Mouse (Mus musculus): ENCODE measurements at regions not wholly inside any gene's neighbourhood (a gene's known extent, or its start where the extent isn't known, plus 50 kb on each side); places are given as distances from the start of the nearest gene placed in this dataset.

GRCm38 (mm10) chr7:75063816-75064215 is 245.2 kb downstream of the Sv2b start:
- ATAC-seq (ENCODE audit: insufficient read depth, low read depth): no peak

GRCm38 (mm10) chr7:75050231-75050630 is 258.8 kb downstream of the Sv2b start:
- no peak for ATAC-seq (ENCODE audit: insufficient read depth, low read depth)
- no peak for TF ChIP-seq CTCF (IDR thresholded peaks at IDR 0.05; ENCODE audit: low read depth)
- TF ChIP-seq EP300 (IDR thresholded peaks at IDR 0.05; ENCODE audit: low read depth): no peak
- H3K27ac ChIP-seq (ENCODE audit: low read depth): no peak overlapping the region

More at GRCm38 (mm10) chr7:75063816-75064215, 245.2 kb downstream of the Sv2b start:
- TF ChIP-seq CTCF (IDR thresholded peaks at IDR 0.05; ENCODE audit: low read depth) (no peak), EP300 (IDR thresholded peaks at IDR 0.05; ENCODE audit: low read depth) (no peak)
- DNase-seq (ENCODE audit: low spot score): no peak
- H3K36me3 ChIP-seq (replicated peaks; ENCODE audit: control insufficient read depth, insufficient read depth, low read length): no peaks in the 10 kb centered on the region
- WGBS: 70% methylated on average over 2 of the region's 2 CpGs
- H3K4me3 ChIP-seq (ENCODE audit: low read depth, low read length): no peak overlapping the region
- H3K27ac ChIP-seq (ENCODE audit: low read depth): no peak overlapping the region
- no peaks in the 10 kb centered on the region for H3K9me3 ChIP-seq (replicated peaks; ENCODE audit: control insufficient read depth, low read length)
- H3K4me2 ChIP-seq (ENCODE audit: low read depth, low read length): no peak overlapping the region
- H3K9ac ChIP-seq (replicated peaks; ENCODE audit: low read depth, low read length): no peak overlapping the region
- no peaks in the 10 kb centered on the region for H3K27me3 ChIP-seq (ENCODE audit: control insufficient read depth, insufficient read depth, low read length)
- H3K4me1 ChIP-seq (ENCODE audit: control insufficient read depth, insufficient read depth): no peaks in the 10 kb centered on the region

GRCm38 (mm10) chr7:75049751-75050150 is 259.3 kb downstream of the Sv2b start:
- H3K4me3 ChIP-seq (ENCODE audit: low read depth, low read length): no peak overlapping the region
- no peak overlapping the region for H3K9ac ChIP-seq (replicated peaks; ENCODE audit: low read depth, low read length)
- ATAC-seq (ENCODE audit: insufficient read depth, low read depth): no peak
- no peaks in the 10 kb centered on the region for H3K27me3 ChIP-seq (ENCODE audit: control insufficient read depth, insufficient read depth, low read length)
- H3K9me3 ChIP-seq (replicated peaks; ENCODE audit: control insufficient read depth, low read length): no peaks in the 10 kb centered on the region
- no peak for DNase-seq (ENCODE audit: low spot score)
- no peak overlapping the region for H3K4me2 ChIP-seq (ENCODE audit: low read depth, low read length)
- 41% methylated on average over 5 of the region's 5 CpGs for WGBS
- TF ChIP-seq EP300 (IDR thresholded peaks at IDR 0.05; ENCODE audit: low read depth) (no peak), CTCF (IDR thresholded peaks at IDR 0.05; ENCODE audit: low read depth) (no peak)
- H3K27ac ChIP-seq (ENCODE audit: low read depth): no peak overlapping the region
- peaks cover 2% of the 10 kb centered on the region; the same call in 1 of the 2 replicates for H3K4me1 ChIP-seq (ENCODE audit: control insufficient read depth, insufficient read depth)
- H3K36me3 ChIP-seq (replicated peaks; ENCODE audit: control insufficient read depth, insufficient read depth, low read length): no peaks in the 10 kb centered on the region

More at GRCm38 (mm10) chr7:75050231-75050630, 258.8 kb downstream of the Sv2b start:
- Histone ChIP-seq H3K27me3 (ENCODE audit: control insufficient read depth, insufficient read depth, low read length) (no peaks in the 10 kb centered on the region), H3K4me1 (ENCODE audit: control insufficient read depth, insufficient read depth) (peaks cover 2% of the 10 kb centered on the region; the same call in 1 of the 2 replicates), H3K9me3 (replicated peaks; ENCODE audit: control insufficient read depth, low read length) (no peaks in the 10 kb centered on the region), H3K4me3 (ENCODE audit: low read depth, low read length) (no peak overlapping the region), H3K36me3 (replicated peaks; ENCODE audit: control insufficient read depth, insufficient read depth, low read length) (no peaks in the 10 kb centered on the region), H3K9ac (replicated peaks; ENCODE audit: low read depth, low read length) (no peak overlapping the region), H3K4me2 (ENCODE audit: low read depth, low read length) (no peak overlapping the region)
- no peak for DNase-seq (ENCODE audit: low spot score)
- 73% methylated on average over 1 of the region's 1 CpGs for WGBS

DNA sequence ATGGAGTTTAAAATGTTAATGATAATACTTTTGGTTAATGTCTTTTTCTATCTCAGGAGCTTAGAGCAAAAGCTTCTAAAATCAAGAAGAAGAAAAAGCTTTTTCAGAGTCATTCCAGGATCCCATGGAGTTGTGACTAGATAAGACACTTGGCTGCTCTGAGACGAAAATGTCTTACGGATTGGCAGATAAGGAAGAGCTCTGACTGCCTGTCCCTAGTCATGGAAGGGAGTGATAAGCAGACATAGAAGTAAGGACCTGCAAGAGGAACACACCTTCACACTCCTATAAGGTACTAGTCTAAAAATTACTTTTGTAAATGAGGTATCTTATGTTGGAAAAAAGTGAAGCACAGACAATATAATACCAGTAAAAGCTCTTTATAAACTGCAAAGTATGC is 260.2 kb downstream of the Sv2b start:
- H3K4me2 ChIP-seq (ENCODE audit: low read depth, low read length): no peak overlapping the region
- H3K9ac ChIP-seq (replicated peaks; ENCODE audit: low read depth, low read length): no peak overlapping the region
- no peak for DNase-seq (ENCODE audit: low spot score)
- ATAC-seq (ENCODE audit: insufficient read depth, low read depth): no peak
- H3K36me3 ChIP-seq (replicated peaks; ENCODE audit: control insufficient read depth, insufficient read depth, low read length): no peaks in the 10 kb centered on the region
- no peak overlapping the region for H3K4me3 ChIP-seq (ENCODE audit: low read depth, low read length)
- H3K4me1 ChIP-seq (ENCODE audit: control insufficient read depth, insufficient read depth): peaks cover 2% of the 10 kb centered on the region; the same call in 1 of the 2 replicates
- no peaks in the 10 kb centered on the region for H3K9me3 ChIP-seq (replicated peaks; ENCODE audit: control insufficient read depth, low read length)
- WGBS: 27% methylated on average over 2 of the region's 2 CpGs
- no peak overlapping the region for H3K27ac ChIP-seq (ENCODE audit: low read depth)
- H3K27me3 ChIP-seq (ENCODE audit: control insufficient read depth, insufficient read depth, low read length): no peaks in the 10 kb centered on the region
- TF ChIP-seq EP300 (IDR thresholded peaks at IDR 0.05; ENCODE audit: low read depth): no peak
- no peak for TF ChIP-seq CTCF (IDR thresholded peaks at IDR 0.05; ENCODE audit: low read depth)

DNA sequence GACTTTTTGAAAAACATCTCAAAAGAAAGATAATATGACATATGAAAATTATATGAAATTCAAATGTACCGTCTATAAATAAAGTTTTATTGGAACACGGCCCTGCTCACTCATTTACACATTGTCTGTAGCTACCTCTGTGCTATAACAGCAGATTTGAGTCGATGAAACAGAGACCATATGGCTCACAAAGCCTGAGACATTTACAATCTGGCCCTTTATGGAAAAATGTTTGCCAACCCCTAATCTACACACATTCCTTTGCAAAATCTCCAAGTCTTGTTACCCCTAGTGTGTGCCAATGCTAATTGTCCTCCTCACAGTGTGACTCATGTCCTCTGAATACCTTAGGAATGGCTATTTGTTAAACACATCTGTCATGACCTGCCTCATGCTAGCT is 261.2 kb downstream of the Sv2b start:
- no peak for ATAC-seq (ENCODE audit: insufficient read depth, low read depth)
- peaks cover 2% of the 10 kb centered on the region; the same call in 1 of the 2 replicates for H3K4me1 ChIP-seq (ENCODE audit: control insufficient read depth, insufficient read depth)
- H3K27ac ChIP-seq (ENCODE audit: low read depth): no peak overlapping the region
- H3K36me3 ChIP-seq (replicated peaks; ENCODE audit: control insufficient read depth, insufficient read depth, low read length): no peaks in the 10 kb centered on the region
- no peak overlapping the region for H3K4me2 ChIP-seq (ENCODE audit: low read depth, low read length)
- WGBS: 77% methylated on average over 3 of the region's 3 CpGs
- no peak for TF ChIP-seq EP300 (IDR thresholded peaks at IDR 0.05; ENCODE audit: low read depth)
- no peak for TF ChIP-seq CTCF (IDR thresholded peaks at IDR 0.05; ENCODE audit: low read depth)
- DNase-seq (ENCODE audit: low spot score): no peak
- no peaks in the 10 kb centered on the region for H3K27me3 ChIP-seq (ENCODE audit: control insufficient read depth, insufficient read depth, low read length)
- no peak overlapping the region for H3K9ac ChIP-seq (replicated peaks; ENCODE audit: low read depth, low read length)
- no peak overlapping the region for H3K4me3 ChIP-seq (ENCODE audit: low read depth, low read length)
- H3K9me3 ChIP-seq (replicated peaks; ENCODE audit: control insufficient read depth, low read length): no peaks in the 10 kb centered on the region

- H3K27ac ChIP-seq (ENCODE audit: low read depth): no peak overlapping the region
- no peak for TF ChIP-seq CTCF (IDR thresholded peaks at IDR 0.05; ENCODE audit: low read depth)
- TF ChIP-seq EP300 (IDR thresholded peaks at IDR 0.05; ENCODE audit: low read depth): no peak
- 85% methylated on average over 6 of the region's 6 CpGs for WGBS
- H3K27me3 ChIP-seq (ENCODE audit: control insufficient read depth, insufficient read depth, low read length): no peaks in the 10 kb centered on the region
- H3K9me3 ChIP-seq (replicated peaks; ENCODE audit: control insufficient read depth, low read length): no peaks in the 10 kb centered on the region
- no peak overlapping the region for H3K4me2 ChIP-seq (ENCODE audit: low read depth, low read length)
- DNase-seq (ENCODE audit: low spot score) (no peak), ATAC-seq (ENCODE audit: insufficient read depth, low read depth) (no peak)
- no peaks in the 10 kb centered on the region for H3K4me1 ChIP-seq (ENCODE audit: control insufficient read depth, insufficient read depth)
- H3K36me3 ChIP-seq (replicated peaks; ENCODE audit: control insufficient read depth, insufficient read depth, low read length): no peaks in the 10 kb centered on the region
- no peak overlapping the region for H3K9ac ChIP-seq (replicated peaks; ENCODE audit: low read depth, low read length)
- H3K4me3 ChIP-seq (ENCODE audit: low read depth, low read length): no peak overlapping the region
Measured at GRCm38 (mm10) chr7:75040871-75041270, 268.2 kb downstream of the Sv2b start.
